In the genomic region with DNA sequence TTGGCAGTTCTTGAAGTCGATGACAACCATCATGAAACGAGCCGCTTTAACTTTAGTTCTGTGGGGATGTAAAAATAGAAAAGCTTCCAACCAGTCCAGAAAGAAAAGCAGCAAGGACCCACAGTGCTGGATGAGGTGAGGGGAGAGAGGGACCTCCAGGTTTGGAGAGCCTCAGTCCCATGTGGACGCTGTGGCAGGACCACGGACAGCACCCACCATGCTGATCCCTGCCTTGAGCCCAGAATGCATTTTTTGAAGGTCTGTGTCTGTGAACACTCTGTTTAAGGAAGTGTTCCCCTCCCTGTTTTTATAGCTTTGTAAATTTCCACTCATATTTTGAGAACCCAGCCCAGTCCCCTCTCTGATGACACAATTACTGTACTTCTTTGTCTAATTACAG, we compare ENCODE assay signal across 9 mouse cellular contexts. TPM values are rescaled to one million over a fixed set of nuclear protein-coding genes. Genes with fewer than 3 reads are reported as not detected.
A peak's percentile ranks its signal among the peaks of the same experiment; 100 is the strongest.
DNase-seq lines count a peak whose midpoint lies in the region; ATAC-seq lines count a peak whose summit lies in the region.
"Had no signal": no experiment of that assay in that cellular context is flagged by ENCODE, and none has a peak within 500 bp of the region (broad histone marks: within the 10 kb centered on the region; RNA-seq: fewer than 3 reads in every experiment).

No protein-coding gene starts in this region.

- H3K4me2 ChIP-seq in intestine, embryonic 14.5 days (ENCODE audit: low read length), result no peak overlapping the region
- H3K4me2 ChIP-seq in intestine, embryonic 16.5 days (ENCODE audit: low read depth, low read length), result no peak overlapping the region
- no peak overlapping the region for H3K4me2 ChIP-seq in embryonic facial prominence, embryonic 14.5 days (ENCODE audit: low read depth, low read length)

- DNase-seq in intestine, embryonic 14.5 days (ENCODE audit: low spot score), result peak; percentile 81
- peak; percentile 11 for DNase-seq in urinary bladder, postnatal 25 days (ENCODE audit: low spot score)
- no peak for DNase-seq in urinary bladder, postnatal 4 days (ENCODE audit: low spot score in 2 of 2)
- peak; percentile 61 for DNase-seq in embryonic facial prominence, embryonic 14.5 days (ENCODE audit: low spot score)
- DNase-seq in cerebellum, adult 9-10 months, result no peak
- DNase-seq in frontal cortex, postnatal 14 days (ENCODE audit: low spot score in 2 of 2), result no peak

- H3K27me3 ChIP-seq in intestine, embryonic 14.5 days (replicated peaks; ENCODE audit: control insufficient read depth, insufficient read depth, low read length), result no peaks in the 10 kb centered on the region
- H3K27me3 ChIP-seq in intestine, embryonic 16.5 days (replicated peaks; ENCODE audit: control insufficient read depth, insufficient read depth, low read length), result no peaks in the 10 kb centered on the region
- no peaks in the 10 kb centered on the region for H3K27me3 ChIP-seq in embryonic facial prominence, embryonic 14.5 days (replicated peaks; ENCODE audit: control insufficient read depth, insufficient read depth, low read length)

- WGBS in intestine, embryonic 14.5 days, result 55% methylated on average over 5 of the region's 5 CpGs
- WGBS in intestine, embryonic 16.5 days, result 45% methylated on average over 5 of the region's 5 CpGs
- WGBS in embryonic facial prominence, embryonic 14.5 days, result 45% methylated on average over 5 of the region's 5 CpGs

- no peak for ATAC-seq in intestine, embryonic 14.5 days (replicated peaks; ENCODE audit: low FRiP score, low TSS enrichment, low read depth)
- no peak for ATAC-seq in intestine, embryonic 16.5 days
- no peak for ATAC-seq in embryonic facial prominence, embryonic 14.5 days (ENCODE audit: low read depth)
- no peak for ATAC-seq in monocyte, adult 5-6 weeks (replicated peaks; ENCODE audit: insufficient number of reproducible peaks, low FRiP score, low TSS enrichment, poor library complexity, severe bottlenecking)

- H3K27ac ChIP-seq in intestine, embryonic 14.5 days (ENCODE audit: low read depth), result no peak overlapping the region
- H3K27ac ChIP-seq in intestine, embryonic 16.5 days (ENCODE audit: low read length), result no peak overlapping the region
- H3K27ac ChIP-seq in embryonic facial prominence, embryonic 14.5 days (replicated peaks; ENCODE audit: low read depth, low read length), result no peak overlapping the region

- H3K9me3 ChIP-seq in intestine, embryonic 14.5 days (ENCODE audit: control insufficient read depth, low read length), result no peaks in the 10 kb centered on the region
- H3K9me3 ChIP-seq in intestine, embryonic 16.5 days (ENCODE audit: control insufficient read depth, low read length), result no peaks in the 10 kb centered on the region
- H3K9me3 ChIP-seq in embryonic facial prominence, embryonic 14.5 days (ENCODE audit: control insufficient read depth, low read length), result no peaks in the 10 kb centered on the region

- H3K4me3 ChIP-seq in intestine, embryonic 14.5 days (ENCODE audit: low read depth, low read length), result no peak overlapping the region
- H3K4me3 ChIP-seq in intestine, embryonic 16.5 days (ENCODE audit: low read length), result no peak overlapping the region
- H3K4me3 ChIP-seq in embryonic facial prominence, embryonic 14.5 days (ENCODE audit: low read depth, low read length), result no peak overlapping the region

- no peak overlapping the region for H3K9ac ChIP-seq in intestine, embryonic 14.5 days (ENCODE audit: low read length)
- no peak overlapping the region for H3K9ac ChIP-seq in intestine, embryonic 16.5 days (ENCODE audit: low read depth, low read length)
- no peak overlapping the region for H3K9ac ChIP-seq in embryonic facial prominence, embryonic 14.5 days (ENCODE audit: low read depth, low read length)

- H3K36me3 ChIP-seq in intestine, embryonic 14.5 days (ENCODE audit: control insufficient read depth, insufficient read depth, low read length), result no peaks in the 10 kb centered on the region
- no peaks in the 10 kb centered on the region for H3K36me3 ChIP-seq in intestine, embryonic 16.5 days (ENCODE audit: control insufficient read depth, insufficient read depth, low read length)
- no peaks in the 10 kb centered on the region for H3K36me3 ChIP-seq in embryonic facial prominence, embryonic 14.5 days (ENCODE audit: control insufficient read depth, insufficient read depth, low read length)

- no peaks in the 10 kb centered on the region for H3K4me1 ChIP-seq in intestine, embryonic 14.5 days (replicated peaks; ENCODE audit: control insufficient read depth, insufficient read depth, low read length)
- H3K4me1 ChIP-seq in intestine, embryonic 16.5 days (ENCODE audit: control insufficient read depth, insufficient read depth, low read length), result no peaks in the 10 kb centered on the region
- H3K4me1 ChIP-seq in embryonic facial prominence, embryonic 14.5 days (ENCODE audit: control insufficient read depth, insufficient read depth, low read length), result no peaks in the 10 kb centered on the region

RNA-seq across cellular contexts. Expression of gene Crmp1, which starts 15.5 kb away (rescaled TPM):
- polyA plus RNA-seq in intestine, embryonic 14.5 days (2014; fragmentation: Nextera tagmentation; extraction: Ambion mirVana), result 46.4 and 49.8 TPM in 2 replicates
- 25.2 and 26.0 TPM in 2 replicates for polyA plus RNA-seq in intestine, embryonic 16.5 days (2015; fragmentation: Nextera tagmentation; extraction: Ambion mirVana)
- polyA plus RNA-seq in embryonic facial prominence, embryonic 14.5 days (2014; fragmentation: Nextera tagmentation; extraction: Ambion mirVana), result 32.1 and 35.6 TPM in 2 replicates
- total RNA-seq in monocyte, adult 5-6 weeks (2017), result 0.29 to 0.68 TPM in 2 of 3 replicates, not detected in the other
- total RNA-seq: liver, adult 2 months had no signal
- polyA plus RNA-seq: liver, adult 2 months had no signal

Comparison
In these comparisons a context has a peak if more than half of its experiments do, and no peak if none do; other contexts are left out.
1. DNase-seq: peak in intestine, embryonic 14.5 days (single experiment), urinary bladder, postnatal 25 days (single experiment) and embryonic facial prominence, embryonic 14.5 days (single experiment); none in urinary bladder, postnatal 4 days (0 of 2), cerebellum, adult 9-10 months (single experiment) and frontal cortex, postnatal 14 days (0 of 2).